Mouse (Mus musculus) cerebellum, adult 2 months (tissue): ENCODE measurements at regions not wholly inside any gene's neighbourhood (a gene's known extent, or its start where the extent isn't known, plus 50 kb on each side); places are given as distances from the start of the nearest gene placed in this dataset.

Experiments used
- CTCF ChIP-seq: fragments of 200-500 bp; IDR thresholded peaks from 2 replicates; pipeline ENCODE4 v1.5.1; 2011; ENCODE audit warnings: low read depth, mild to moderate bottlenecking, control low read depth, low read length, moderate library complexity, borderline replicate concordance; ENCODE audit not compliant: insufficient read depth
- POLR2A ChIP-seq: fragments of 200-500 bp; IDR thresholded peaks from 2 replicates; pipeline ENCODE4 v1.6.1; 2011; ENCODE audit warnings: low read length, control low read depth, borderline replicate concordance; ENCODE audit not compliant: insufficient read depth

DNA sequence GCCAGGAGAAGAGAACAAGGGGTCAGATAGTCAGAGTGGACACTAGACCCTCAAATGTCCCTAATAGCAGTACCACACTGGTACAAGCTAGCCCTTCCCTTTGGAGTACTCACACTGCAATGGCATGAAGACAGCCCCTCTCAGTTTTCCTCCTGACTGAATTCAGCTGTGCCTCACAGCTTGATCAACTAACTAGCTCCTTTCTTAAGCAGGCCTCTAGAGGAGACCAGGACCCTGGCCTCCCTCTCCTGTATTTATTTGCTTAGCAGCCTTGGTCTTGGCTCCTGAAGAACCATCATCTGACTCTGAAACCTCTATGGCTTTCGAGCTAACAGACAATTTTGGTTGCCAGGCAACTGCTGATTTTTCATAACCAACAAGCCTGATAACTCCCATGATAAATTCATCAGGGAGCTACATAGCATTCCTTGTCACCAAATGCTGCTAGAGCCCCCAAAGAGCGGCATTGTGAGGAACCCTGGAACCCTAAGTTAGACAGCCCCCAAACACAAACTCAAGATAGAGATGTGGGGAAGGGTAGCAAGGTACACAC lies 440.4 kb upstream of the Zdhhc25 start:
- no peak for TF ChIP-seq CTCF
- TF ChIP-seq POLR2A = no peak
